Mouse (Mus musculus) adrenal gland, adult 8-10 months (tissue): Measurements from ENCODE around the gene Mlxip. TPM values are rescaled to one million over a fixed set of nuclear protein-coding genes. Genes with fewer than 3 reads are reported as not detected.

Experiments used
- total RNA-seq, 4 experiments: library from RNA; stranded (reverse); gene quantifications; 2 replicates each; pipeline ENCODE4 v1.2.4; 2022

Gene Mlxip
- total RNA-seq, 4 experiments from 2014 or later, result 21.6 to 32.8 (median 27.1) TPM

Other genes starting within 250 kb of the Mlxip start
- 10 to 100 TPM; 23.3 to 33.3 (median 28.0) TPM for gene Psmd9, start 225.4 kb upstream of the Mlxip start, total RNA-seq
- 1 to 10 TPM in 3 of 4 experiments, not detected in 1; 1.2 to 1.5 (median 1.3) TPM for gene Hpd, start 212.1 kb upstream of the Mlxip start, total RNA-seq
- gene Wdr66, start 142.7 kb upstream of the Mlxip start, total RNA-seq, result 1 to 10 TPM in 3 of 4 experiments, under 1 TPM in 1; 0.59 to 1.8 (median 1.3) TPM
- gene Bcl7a, start 51.0 kb upstream of the Mlxip start, total RNA-seq, result 10 to 100 TPM in 3 of 4 experiments, 1 to 10 TPM in 1; 9.7 to 15.1 (median 13.2) TPM
- not detected for gene Lrrc43, start 94.5 kb downstream of the Mlxip start, total RNA-seq
- gene Il31, start 94.7 kb downstream of the Mlxip start, total RNA-seq, result not detected
- gene B3gnt4, start 115.7 kb downstream of the Mlxip start, total RNA-seq, result under 1 TPM; 0.29 to 0.52 (median 0.40) TPM
- gene Diablo, start 129.4 kb downstream of the Mlxip start, total RNA-seq, result 10 to 100 TPM; 86.9 to 99.4 (median 88.5) TPM
- gene Gm49027, start 130.7 kb downstream of the Mlxip start, total RNA-seq, result 10 to 100 TPM in 2 of 4 experiments, 1 to 10 TPM in 2; 5.9 to 22.1 (median 11.8) TPM
- gene Vps33a, start 178.2 kb downstream of the Mlxip start, total RNA-seq, result 10 to 100 TPM; 53.7 to 68.7 (median 64.1) TPM